Mouse (Mus musculus): ENCODE measurements around the gene Pold2. TPM values are rescaled to one million over a fixed set of nuclear protein-coding genes. Genes with fewer than 3 reads are reported as not detected.

Pold2 gene
- 10 to 100 TPM; 34.8 to 37.6 TPM for total RNA-seq (2021)
- long read RNA-seq, experiment 1, transcript Pold2-201 (11 exons, 1,646 nt) = major isoform, 31 of 74 reads
- long read RNA-seq, experiment 1, partial matches to known transcripts = 12 of 74 reads
- long read RNA-seq, experiment 1, other reads (novel, unspliced or antisense) = 31 of 74 reads
- long read RNA-seq, experiment 2, transcript Pold2-201 (11 exons, 1,646 nt) = major isoform, 29 of 77 reads
- long read RNA-seq, experiment 2, partial matches to known transcripts = 10 of 77 reads
- long read RNA-seq, experiment 2, other reads (novel, unspliced or antisense) = 38 of 77 reads

- DNase-seq = peak; percentile 97
Observed at GRCm38 (mm10) chr11:5877921-5878526, at the start of gene Pold2. Pold2 (minus strand) TSS chr11:5878292.

DNA sequence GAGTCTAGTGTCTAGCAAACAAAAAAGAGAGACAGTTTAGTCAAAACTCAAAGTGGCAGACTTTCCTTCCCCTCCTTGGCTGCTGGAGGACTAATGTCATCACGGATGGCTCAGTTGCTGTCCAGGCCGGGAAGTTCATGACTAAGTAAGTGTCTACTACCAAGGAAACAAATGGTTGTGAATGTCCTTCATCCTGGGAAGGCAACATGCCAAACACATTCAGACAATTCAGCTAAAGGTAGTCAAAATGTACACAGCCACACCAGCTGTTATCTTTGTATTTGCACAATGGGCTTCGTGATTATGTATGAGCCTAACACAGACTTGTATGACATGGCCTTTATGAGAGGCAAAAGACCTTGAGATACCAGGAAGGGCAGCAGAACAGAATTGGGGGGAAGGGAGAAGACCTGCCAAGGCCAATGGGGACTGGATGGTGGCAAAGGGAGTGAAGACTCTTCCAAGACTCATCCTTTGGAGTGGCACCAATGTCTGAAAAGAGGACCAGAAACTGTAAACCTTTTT, 48.7 kb upstream of the Pold2 start:
- no peak for DNase-seq

DNA sequence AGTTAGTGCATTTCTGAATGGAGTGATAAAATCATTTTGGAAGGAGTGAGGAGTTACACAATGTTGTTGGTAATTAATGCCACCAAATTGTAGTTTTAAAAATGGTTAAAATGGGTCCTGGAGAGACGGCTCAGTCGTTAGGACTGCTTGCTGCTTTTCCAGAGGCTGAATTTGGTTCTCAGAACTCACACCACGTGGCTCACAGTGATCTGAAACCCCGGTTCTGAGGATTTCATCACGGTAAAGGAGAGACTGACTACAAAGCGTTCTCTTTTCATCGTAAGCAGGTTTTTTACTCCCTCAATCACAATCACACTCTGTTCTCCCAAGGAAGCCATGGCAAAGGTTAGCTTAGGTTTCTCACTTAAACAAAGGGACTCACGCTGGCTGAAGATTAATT, 46.6 kb upstream of the Pold2 start:
- no peak for DNase-seq

DNA sequence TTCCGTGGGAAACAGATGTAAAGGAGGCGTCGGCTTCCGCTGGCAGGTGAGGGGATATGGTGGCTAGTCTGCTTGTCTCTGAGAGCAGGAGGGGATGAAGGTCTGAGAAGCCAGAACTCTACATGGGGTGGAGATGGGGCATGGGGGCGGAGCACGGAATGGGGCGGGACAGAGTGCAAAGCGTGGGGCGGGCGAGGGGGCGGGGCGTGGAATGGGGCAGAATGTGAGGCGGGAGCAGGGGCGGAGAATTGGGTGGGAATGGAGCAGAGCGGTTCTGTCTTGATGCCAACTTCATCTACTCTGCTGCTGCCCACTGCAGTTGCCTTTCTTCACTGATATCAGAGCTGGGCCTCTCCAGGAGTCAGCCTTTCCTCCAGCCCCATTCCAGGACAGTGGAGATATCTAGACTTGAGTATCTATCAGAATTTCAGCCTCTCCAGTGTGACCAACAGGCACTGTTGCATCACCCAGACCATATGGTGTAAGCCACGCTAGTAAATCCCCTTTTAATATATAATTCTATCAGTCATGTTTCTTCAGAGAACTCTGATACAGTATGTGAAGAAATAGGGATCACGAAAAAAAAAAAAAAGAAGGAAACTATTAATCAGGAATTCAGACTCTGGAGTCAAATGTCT, 42.4 kb upstream of the Pold2 start:
- no peak for DNase-seq

- no peak for DNase-seq
Observed at GRCm38 (mm10) chr11:5919606-5920005, 41.5 kb upstream of the Pold2 start.

DNA sequence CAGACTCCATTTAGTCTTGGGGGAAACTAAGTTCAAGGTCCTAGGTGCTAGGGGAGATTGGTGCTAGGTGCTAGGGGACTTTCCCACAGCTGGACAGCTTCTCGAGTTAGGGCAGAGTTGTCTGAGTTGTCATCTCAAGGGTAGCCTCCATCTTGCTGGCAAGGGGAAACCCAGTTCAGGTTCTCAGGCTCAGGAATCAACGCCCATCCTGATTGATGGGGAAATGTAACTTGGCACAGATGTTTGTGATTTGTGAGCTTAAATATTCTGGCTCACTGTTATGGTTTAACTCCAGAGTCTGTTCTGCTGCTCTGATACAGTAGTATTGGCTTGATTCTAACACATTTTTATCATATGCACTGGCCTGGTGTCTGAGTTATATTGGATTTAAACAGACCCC, 40.0 kb upstream of the Pold2 start:
- DNase-seq = no peak

DNA sequence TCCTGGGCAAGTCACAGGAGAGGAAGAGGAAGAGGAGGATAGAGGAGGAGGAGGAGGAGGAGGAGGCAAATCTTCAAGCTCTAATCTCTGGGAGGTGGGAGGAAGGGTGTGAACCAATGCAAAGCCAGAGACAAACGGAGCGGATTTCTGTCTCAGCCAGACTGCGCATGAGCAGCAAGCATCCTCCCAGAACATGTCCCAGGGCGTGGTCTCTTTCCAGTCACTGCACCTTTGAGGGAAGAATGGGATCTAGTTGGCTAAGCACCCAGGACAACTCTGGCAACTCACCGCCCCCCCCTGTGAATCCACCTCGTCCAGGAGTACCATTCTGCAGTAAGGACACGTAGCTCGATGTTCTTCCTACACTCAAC, 38.1 kb upstream of the Pold2 start:
- DNase-seq = no peak

GRCm38 (mm10) chr11:5915429-5916177, 37.5 kb upstream of the Pold2 start:
- DNase-seq = peak; percentile 71

DNA sequence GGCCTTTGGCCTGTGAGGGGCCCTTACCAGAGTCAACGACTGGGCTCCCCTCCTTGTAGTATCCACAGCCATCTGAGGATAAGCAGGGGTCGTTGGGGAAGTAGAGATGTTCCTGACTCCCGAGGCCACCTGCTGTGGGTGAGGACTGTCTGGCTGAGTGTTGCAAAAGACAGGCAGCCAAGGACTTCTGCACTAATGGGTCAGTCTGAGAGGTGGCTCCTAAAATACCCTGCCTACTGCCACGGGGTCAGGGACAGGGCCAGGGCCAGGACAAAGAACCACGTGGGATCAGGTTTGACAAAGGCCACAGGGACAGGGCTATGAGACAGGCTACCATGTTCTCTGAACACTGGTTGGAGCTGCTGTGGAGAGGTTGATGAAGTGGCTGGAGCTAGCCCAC, 36.8 kb upstream of the Pold2 start:
- DNase-seq = peak; percentile 35

DNA sequence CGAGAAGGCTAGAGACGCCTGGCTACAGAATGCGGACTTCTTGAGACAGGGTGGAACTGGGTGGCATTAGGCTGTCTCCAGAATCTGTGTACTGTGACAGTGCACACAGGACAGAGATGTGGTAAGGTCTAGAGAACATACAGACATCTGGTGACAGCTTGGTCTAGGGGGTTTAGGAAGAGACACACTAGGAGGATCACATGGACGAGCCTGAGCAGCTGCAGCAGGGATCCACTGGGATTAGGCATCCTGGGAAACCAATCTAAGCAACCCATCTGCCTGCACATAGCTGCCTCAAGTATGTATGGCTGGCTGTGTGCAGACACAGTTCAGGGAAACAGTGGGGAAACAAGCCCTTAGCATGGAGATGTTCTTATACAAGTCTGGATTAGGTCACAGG, 35.8 kb upstream of the Pold2 start:
- DNase-seq = no peak

DNA sequence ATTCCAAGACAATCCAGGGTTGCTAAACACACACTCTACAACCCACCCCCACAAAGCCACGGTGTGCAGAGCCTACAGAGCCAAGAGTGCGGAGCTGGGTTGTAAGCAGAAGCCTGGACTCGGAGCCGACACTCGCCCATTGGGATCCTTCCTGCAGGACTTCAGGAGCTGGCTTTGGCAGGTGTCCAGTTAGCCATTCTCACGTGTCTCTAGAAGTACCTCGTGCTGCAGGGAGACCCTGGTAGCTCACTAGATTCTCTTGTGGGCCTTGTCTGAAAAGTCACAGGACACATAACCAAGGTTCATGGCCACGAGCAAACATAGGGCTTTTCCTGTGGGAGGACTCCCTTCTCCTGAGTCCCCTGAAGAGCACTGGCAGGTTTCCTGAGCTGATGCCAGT, 35.2 kb upstream of the Pold2 start:
- DNase-seq = no peak

GRCm38 (mm10) chr11:5912635-5913034, 34.5 kb upstream of the Pold2 start:
- DNase-seq = peak; percentile 37

GRCm38 (mm10) chr11:5908642-5909041, 30.6 kb upstream of the Pold2 start:
- DNase-seq = no peak

DNA sequence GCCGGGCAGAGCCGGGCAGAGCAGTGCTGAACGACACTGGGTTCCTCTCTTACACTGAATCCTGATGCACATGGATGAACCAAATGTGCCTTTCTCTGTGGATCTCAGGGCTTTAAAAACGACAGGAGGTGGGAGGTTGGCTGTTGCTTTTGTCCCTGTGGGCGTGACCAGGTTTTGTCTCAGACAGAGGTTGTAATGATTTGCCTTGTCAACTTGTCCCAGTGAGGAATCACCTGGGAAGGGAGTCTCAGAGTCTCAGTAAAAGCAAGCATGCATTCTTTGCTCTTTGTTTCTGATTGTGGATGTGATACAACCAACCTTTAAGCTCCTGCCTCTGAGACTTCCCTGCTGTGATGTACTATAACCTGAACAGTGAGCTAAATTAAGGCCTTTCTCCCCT, 29.0 kb upstream of the Pold2 start:
- no peak for DNase-seq

- DNase-seq = no peak
Observed at GRCm38 (mm10) chr11:5905778-5906518, 27.9 kb upstream of the Pold2 start.

- no peak for DNase-seq
Observed at GRCm38 (mm10) chr11:5904871-5905270, 26.8 kb upstream of the Pold2 start.

DNA sequence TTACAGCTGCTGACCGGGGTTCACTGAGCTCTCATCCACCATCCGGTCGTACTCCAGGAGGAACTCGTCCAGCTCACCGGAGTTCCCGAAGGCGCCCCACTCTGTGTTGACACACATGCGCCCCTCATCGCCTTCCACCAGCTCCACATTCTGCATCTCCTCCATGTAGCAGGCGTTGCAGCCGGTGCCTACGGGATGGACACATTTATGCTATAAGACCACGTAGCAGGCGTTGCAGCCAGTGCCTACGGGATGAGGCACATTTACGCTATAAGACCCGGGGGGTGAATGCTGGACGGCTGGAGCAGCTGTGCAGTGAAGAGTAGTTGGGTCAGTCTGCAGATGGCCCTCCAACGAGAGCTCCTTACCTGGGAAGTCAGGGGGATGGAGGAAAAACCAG, 26.3 kb upstream of the Pold2 start:
- DNase-seq = no peak

DNA sequence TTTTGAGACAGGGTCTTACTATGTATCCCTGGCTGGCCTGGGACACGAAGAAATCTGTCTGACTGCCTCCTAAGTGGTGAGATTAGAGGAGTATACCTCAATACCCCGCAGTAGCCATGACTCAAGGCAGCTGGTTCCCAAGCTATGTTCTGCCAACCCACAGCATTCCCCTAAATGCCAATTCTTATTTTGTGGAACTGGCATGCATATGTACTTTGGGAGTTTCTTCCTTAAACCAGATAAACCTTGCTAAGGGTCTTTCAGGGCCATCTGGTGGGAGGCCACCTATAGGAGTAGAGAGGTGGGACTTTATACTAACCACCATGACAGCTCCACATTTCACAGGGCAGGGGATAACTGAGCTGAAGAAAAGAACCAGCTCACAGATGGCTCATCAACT, 25.8 kb upstream of the Pold2 start:
- DNase-seq = no peak

DNA sequence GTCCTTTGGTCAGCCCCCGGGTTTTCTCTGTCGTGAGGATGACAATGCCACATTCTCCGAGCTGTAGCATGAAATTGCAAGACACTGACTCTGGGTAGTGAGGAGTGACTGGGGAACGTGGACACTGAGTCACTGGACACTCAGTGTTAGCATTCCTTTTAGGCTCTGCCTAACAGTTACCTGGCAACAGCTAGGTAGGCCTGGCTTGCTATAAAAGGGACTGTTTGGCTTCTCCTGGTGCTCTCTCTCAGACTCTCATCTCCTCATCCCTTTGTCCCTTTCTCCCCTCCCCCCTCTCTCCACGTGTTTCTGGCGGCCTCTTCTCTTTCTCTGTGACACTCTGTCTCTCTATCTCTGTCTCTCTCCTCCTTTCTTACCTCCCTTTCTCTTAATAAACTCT, 24.3 kb upstream of the Pold2 start:
- no peak for DNase-seq

GRCm38 (mm10) chr11:5901950-5902349, 23.9 kb upstream of the Pold2 start:
- DNase-seq = no peak

- DNase-seq = no peak
Observed at GRCm38 (mm10) chr11:5901320-5901719, 23.2 kb upstream of the Pold2 start.

- no peak for DNase-seq
Observed at GRCm38 (mm10) chr11:5899286-5899685, 21.2 kb upstream of the Pold2 start.

All from gastrocnemius, postnatal 25 days (tissue).